Mouse (Mus musculus) ES-E14 (cell line): ENCODE measurements around the gene Ccdc157.

Source experiments
- HCFC1 ChIP-seq: IDR thresholded peaks from 2 replicates; pipeline ENCODE4 v1.6.1; 2012; ENCODE audit warnings: low read length, inconsistent platforms, borderline replicate concordance; ENCODE audit not compliant: insufficient read depth
- ZC3H11A ChIP-seq: IDR thresholded peaks from 2 replicates; pipeline ENCODE4 v1.6.1; 2012; ENCODE audit warnings: low read depth, mild to moderate bottlenecking, inconsistent platforms, low read length, borderline replicate concordance

DNA sequence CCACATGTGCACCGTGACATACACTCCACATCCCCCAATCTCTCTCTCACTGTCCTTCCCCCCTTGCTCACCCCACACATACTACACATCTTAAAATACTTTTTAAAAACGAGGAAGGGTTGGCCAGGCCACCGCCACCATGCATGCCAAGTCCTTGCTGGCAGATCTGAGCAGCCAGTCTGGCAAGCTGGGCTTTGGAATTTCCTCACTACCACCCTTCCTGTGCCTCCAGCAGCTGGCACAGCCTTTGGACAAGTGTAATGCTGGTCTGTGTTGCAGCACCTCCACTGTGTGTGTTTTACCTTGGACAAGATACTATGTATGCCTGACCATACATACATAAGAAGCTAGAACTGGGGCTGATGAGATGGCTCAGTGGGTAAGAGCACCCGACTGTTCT lies 46.6 kb downstream of the Ccdc157 start:
- TF ChIP-seq HCFC1 (no peak), ZC3H11A (no peak)
